Comparison of ENCODE assay signal across 26 mouse cellular contexts in the genomic region with DNA sequence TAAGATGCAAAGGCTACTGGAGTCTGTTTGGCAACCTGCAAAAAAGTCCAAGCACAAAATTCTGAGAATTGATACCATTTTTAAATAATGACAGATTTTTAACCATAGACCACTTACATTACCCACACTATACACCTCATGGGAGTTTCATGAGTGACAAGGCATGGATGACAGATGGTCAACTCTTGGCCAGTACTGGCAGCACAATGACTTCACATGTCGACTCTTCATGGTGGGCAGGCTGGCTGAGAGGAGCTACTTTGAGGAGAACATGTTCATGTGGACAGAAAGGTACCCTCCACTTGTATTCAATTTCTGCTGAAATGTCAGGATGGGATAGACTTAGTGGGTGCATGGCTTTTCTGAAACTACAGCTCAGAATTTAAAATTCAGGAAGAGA.
DNase-seq lines count a peak whose midpoint lies in the region; ATAC-seq lines count a peak whose summit lies in the region.
"Had no signal": no experiment of that assay in that cellular context is flagged by ENCODE, and none has a peak within 500 bp of the region (broad histone marks: within the 10 kb centered on the region; RNA-seq: fewer than 3 reads in every experiment).

No protein-coding gene starts in this region.

- 71% methylated on average over 1 of the region's 1 CpGs for WGBS in hindbrain, embryonic 16.5 days
- WGBS in hindbrain, embryonic 11.5 days = 79% methylated on average over 1 of the region's 1 CpGs

- no peak overlapping the region for H3K4me3 ChIP-seq in hindbrain, embryonic 16.5 days (ENCODE audit: low read length)
- no peak overlapping the region for H3K4me3 ChIP-seq in hindbrain, embryonic 11.5 days (ENCODE audit: low read depth, low read length)
- H3K4me3 ChIP-seq: forebrain, embryonic 13.5 days; heart, embryonic 10.5 days; heart, embryonic 15.5 days; hindbrain, embryonic 12.5 days; kidney, embryonic 15.5 days; limb, embryonic 10.5 days; limb, embryonic 15.5 days; midbrain, embryonic 15.5 days; neural tube, embryonic 12.5 days had no signal

- H3K27ac ChIP-seq in hindbrain, embryonic 16.5 days (ENCODE audit: low read depth, low read length) = no peak overlapping the region
- H3K27ac ChIP-seq in hindbrain, embryonic 11.5 days (ENCODE audit: low read depth, low read length) = no peak overlapping the region
- H3K27ac ChIP-seq: forebrain, embryonic 13.5 days; heart, embryonic 10.5 days; heart, embryonic 15.5 days; hindbrain, embryonic 12.5 days; kidney, embryonic 15.5 days; limb, embryonic 10.5 days; limb, embryonic 15.5 days; liver, embryonic 14.5 days; macrophage; midbrain, embryonic 15.5 days; neural tube, embryonic 12.5 days had no signal

- no peaks in the 10 kb centered on the region for H3K27me3 ChIP-seq in hindbrain, embryonic 16.5 days (replicated peaks; ENCODE audit: control insufficient read depth, insufficient read depth, low read length)
- no peaks in the 10 kb centered on the region for H3K27me3 ChIP-seq in hindbrain, embryonic 11.5 days (ENCODE audit: control insufficient read depth, insufficient read depth, low read length)
- H3K27me3 ChIP-seq: forebrain, embryonic 13.5 days; heart, embryonic 15.5 days; hindbrain, embryonic 12.5 days; kidney, embryonic 15.5 days; limb, embryonic 15.5 days; midbrain, embryonic 15.5 days; neural tube, embryonic 12.5 days had no signal

- DNase-seq in hindbrain, embryonic 11.5 days (ENCODE audit: low spot score) = no peak
- DNase-seq in cerebellum, adult 11-12 months = peak; percentile 13
- DNase-seq in cerebellum, adult 8-10 months = peak; percentile 7
- DNase-seq in cerebellum, postnatal 25 days = peak; percentile 44 to 56
- no peak for DNase-seq in right cerebral cortex, postnatal 4 days
- no peak for DNase-seq in retina, postnatal 1 day
- DNase-seq: adrenal gland, postnatal 14 days; gastrocnemius, postnatal 10 days; kidney, adult 11 months; kidney, postnatal 36 days; lung, adult 2 months; lung, postnatal 10 days had no signal

- H3K9ac ChIP-seq in hindbrain, embryonic 16.5 days (ENCODE audit: low read depth, low read length) = no peak overlapping the region
- H3K9ac ChIP-seq in hindbrain, embryonic 11.5 days (ENCODE audit: low read depth, low read length) = no peak overlapping the region
- H3K9ac ChIP-seq: forebrain, embryonic 13.5 days; heart, embryonic 15.5 days; hindbrain, embryonic 12.5 days; kidney, embryonic 15.5 days; limb, embryonic 15.5 days; liver, embryonic 14.5 days; midbrain, embryonic 15.5 days; neural tube, embryonic 12.5 days had no signal

- H3K4me1 ChIP-seq in hindbrain, embryonic 16.5 days (ENCODE audit: control insufficient read depth, insufficient read depth, low read depth, low read length) = no peaks in the 10 kb centered on the region
- H3K4me1 ChIP-seq in hindbrain, embryonic 11.5 days (replicated peaks; ENCODE audit: control insufficient read depth, insufficient read depth, low read length) = no peaks in the 10 kb centered on the region
- H3K4me1 ChIP-seq: heart, embryonic 10.5 days; hindbrain, embryonic 12.5 days; kidney, embryonic 15.5 days; limb, embryonic 10.5 days; neural tube, embryonic 12.5 days had no signal

- H3K4me2 ChIP-seq in hindbrain, embryonic 16.5 days (ENCODE audit: low read length) = no peak overlapping the region
- H3K4me2 ChIP-seq in hindbrain, embryonic 11.5 days (replicated peaks; ENCODE audit: low read depth, low read length) = no peak overlapping the region
- H3K4me2 ChIP-seq: forebrain, embryonic 13.5 days; heart, embryonic 15.5 days; hindbrain, embryonic 12.5 days; kidney, embryonic 15.5 days; limb, embryonic 15.5 days; midbrain, embryonic 15.5 days; neural tube, embryonic 12.5 days had no signal

- H3K9me3 ChIP-seq in hindbrain, embryonic 16.5 days (ENCODE audit: control insufficient read depth, low read length) = no peaks in the 10 kb centered on the region
- H3K9me3 ChIP-seq in hindbrain, embryonic 11.5 days (ENCODE audit: control insufficient read depth, low read length) = no peaks in the 10 kb centered on the region
- H3K9me3 ChIP-seq: forebrain, embryonic 13.5 days; heart, embryonic 10.5 days; heart, embryonic 15.5 days; hindbrain, embryonic 12.5 days; kidney, embryonic 15.5 days; limb, embryonic 10.5 days; limb, embryonic 15.5 days; midbrain, embryonic 15.5 days; neural tube, embryonic 12.5 days had no signal

- no peaks in the 10 kb centered on the region for H3K36me3 ChIP-seq in hindbrain, embryonic 16.5 days (ENCODE audit: control insufficient read depth, insufficient read depth, low read length)
- no peaks in the 10 kb centered on the region for H3K36me3 ChIP-seq in hindbrain, embryonic 11.5 days (ENCODE audit: control insufficient read depth, insufficient read depth, low read length)
- H3K36me3 ChIP-seq: heart, embryonic 10.5 days; heart, embryonic 15.5 days; hindbrain, embryonic 12.5 days; kidney, embryonic 15.5 days; limb, embryonic 10.5 days; limb, embryonic 15.5 days; midbrain, embryonic 15.5 days; neural tube, embryonic 12.5 days had no signal

- ATAC-seq in hindbrain, embryonic 16.5 days = 0 out of 2 replicates have a peak, but pooled peaks have one; percentile 34
- ATAC-seq in hindbrain, embryonic 11.5 days (ENCODE audit: low FRiP score) = no peak
- ATAC-seq: CD4-positive, CD25-positive, alpha-beta regulatory T cell, adult 4 months; forebrain, embryonic 13.5 days; inflammation-experienced regulatory T-cells, adult 6 months; midbrain, embryonic 15.5 days had no signal

Comparison
In these comparisons a context has a peak if more than half of its experiments do, and no peak if none do; other contexts are left out.
1. DNase-seq: peak in cerebellum, adult 11-12 months (single experiment), cerebellum, adult 8-10 months (single experiment) and cerebellum, postnatal 25 days (2 of 2); none in hindbrain, embryonic 11.5 days (single experiment), right cerebral cortex, postnatal 4 days (single experiment) and retina, postnatal 1 day (single experiment).